In the genomic region with DNA sequence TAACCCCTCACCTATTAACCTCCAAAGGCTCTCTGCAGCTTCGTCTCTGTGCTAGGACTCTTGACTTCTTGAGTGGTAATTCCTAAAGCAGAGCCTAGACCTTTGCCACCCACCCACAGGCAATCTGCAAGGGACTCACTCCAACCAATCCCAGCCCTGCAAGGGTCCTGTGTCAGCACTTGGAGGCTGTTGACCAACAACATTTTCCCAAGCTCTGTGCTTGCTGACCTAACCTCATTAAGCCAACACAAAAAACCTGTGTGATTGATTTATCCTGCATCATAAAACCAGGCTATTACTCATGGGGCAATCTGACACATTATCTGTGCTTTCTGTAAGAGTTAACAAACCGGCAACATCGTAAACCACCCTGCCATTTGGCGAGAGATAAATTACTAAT, we compare ENCODE assay signal across 29 mouse cellular contexts.
A peak's percentile ranks its signal among the peaks of the same experiment; 100 is the strongest.
DNase-seq lines count a peak whose midpoint lies in the region; ATAC-seq lines count a peak whose summit lies in the region.
"Had no signal": no experiment of that assay in that cellular context is flagged by ENCODE, and none has a peak within 500 bp of the region (broad histone marks: within the 10 kb centered on the region; RNA-seq: fewer than 3 reads in every experiment).

No protein-coding gene starts in this region.

- peak; percentile 62; the same call in 1 of the 2 replicates for ATAC-seq in kidney, embryonic 14.5 days (ENCODE audit: low FRiP score, low TSS enrichment)
- 0 out of 2 replicates have a peak, but pooled peaks have one; percentile 9 for ATAC-seq in liver, embryonic 16.5 days (ENCODE audit: low read depth)
- peak; percentile 71 for ATAC-seq in intestine, embryonic 16.5 days
- ATAC-seq: activated CD4-positive, CD25-positive, alpha-beta regulatory T cell, adult 4 months; forebrain, embryonic 13.5 days; forebrain, embryonic 16.5 days had no signal

- no peak overlapping the region for H3K4me3 ChIP-seq in kidney, embryonic 14.5 days (ENCODE audit: low read length)
- no peak overlapping the region for H3K4me3 ChIP-seq in liver, embryonic 16.5 days (ENCODE audit: low read depth, low read length)
- no peak overlapping the region for H3K4me3 ChIP-seq in intestine, embryonic 16.5 days (ENCODE audit: low read length)
- H3K4me3 ChIP-seq: embryonic facial prominence, embryonic 10.5 days; embryonic facial prominence, embryonic 13.5 days; erythroblast, embryonic 14.5 days; forebrain, embryonic 10.5 days; forebrain, embryonic 13.5 days; heart, adult 2 months; heart, embryonic 10.5 days; heart, embryonic 13.5 days; hindbrain, embryonic 12.5 days; hindbrain, embryonic 15.5 days had no signal

- H3K9ac ChIP-seq in kidney, embryonic 14.5 days (ENCODE audit: low read depth, low read length): no peak overlapping the region
- no peak overlapping the region for H3K9ac ChIP-seq in liver, embryonic 16.5 days (ENCODE audit: low read depth, low read length)
- no peak overlapping the region for H3K9ac ChIP-seq in intestine, embryonic 16.5 days (ENCODE audit: low read depth, low read length)
- H3K9ac ChIP-seq: embryonic facial prominence, embryonic 13.5 days; forebrain, embryonic 13.5 days; heart, embryonic 13.5 days; hindbrain, embryonic 12.5 days; hindbrain, embryonic 15.5 days had no signal

- no peak overlapping the region for H3K4me2 ChIP-seq in kidney, embryonic 14.5 days (replicated peaks; ENCODE audit: low read depth, low read length)
- H3K4me2 ChIP-seq in liver, embryonic 16.5 days (ENCODE audit: low read depth, low read length): no peak overlapping the region
- H3K4me2 ChIP-seq in intestine, embryonic 16.5 days (ENCODE audit: low read depth, low read length): no peak overlapping the region
- H3K4me2 ChIP-seq: embryonic facial prominence, embryonic 13.5 days; forebrain, embryonic 13.5 days; heart, embryonic 13.5 days; hindbrain, embryonic 12.5 days; hindbrain, embryonic 15.5 days had no signal

- H3K36me3 ChIP-seq in kidney, embryonic 14.5 days (ENCODE audit: control insufficient read depth, insufficient read depth, low read length): no peaks in the 10 kb centered on the region
- no peaks in the 10 kb centered on the region for H3K36me3 ChIP-seq in liver, embryonic 16.5 days (ENCODE audit: control insufficient read depth, insufficient read depth)
- no peaks in the 10 kb centered on the region for H3K36me3 ChIP-seq in intestine, embryonic 16.5 days (ENCODE audit: control insufficient read depth, insufficient read depth, low read length)
- H3K36me3 ChIP-seq: embryonic facial prominence, embryonic 10.5 days; embryonic facial prominence, embryonic 13.5 days; heart, embryonic 10.5 days; heart, embryonic 13.5 days; hindbrain, embryonic 12.5 days; hindbrain, embryonic 15.5 days had no signal

- H3K27me3 ChIP-seq in kidney, embryonic 14.5 days (ENCODE audit: control insufficient read depth, insufficient read depth, low read length): no peaks in the 10 kb centered on the region
- H3K27me3 ChIP-seq in liver, embryonic 16.5 days (ENCODE audit: control insufficient read depth, insufficient read depth, low read depth, low read length): no peaks in the 10 kb centered on the region
- H3K27me3 ChIP-seq in intestine, embryonic 16.5 days (replicated peaks; ENCODE audit: control insufficient read depth, insufficient read depth, low read length): no peaks in the 10 kb centered on the region
- H3K27me3 ChIP-seq: embryonic facial prominence, embryonic 13.5 days; forebrain, embryonic 13.5 days; heart, embryonic 13.5 days; hindbrain, embryonic 12.5 days; hindbrain, embryonic 15.5 days had no signal

- H3K9me3 ChIP-seq in kidney, embryonic 14.5 days (ENCODE audit: control insufficient read depth, low read length): peaks cover 6% of the 10 kb centered on the region
- H3K9me3 ChIP-seq in liver, embryonic 16.5 days (replicated peaks; ENCODE audit: control insufficient read depth, low read length): no peaks in the 10 kb centered on the region
- H3K9me3 ChIP-seq in intestine, embryonic 16.5 days (ENCODE audit: control insufficient read depth, low read length): no peaks in the 10 kb centered on the region
- H3K9me3 ChIP-seq: embryonic facial prominence, embryonic 13.5 days; hindbrain, embryonic 15.5 days had no signal

- no peak for DNase-seq in kidney, postnatal 25 days
- DNase-seq in liver: no peak
- DNase-seq in fat pad, adult 2 months (ENCODE audit: extremely low read depth, low read depth, low spot score): peak; percentile 99
- DNase-seq in heart, adult 18-20 months: no peak
- DNase-seq: adrenal gland, adult 8-10 months; adrenal gland, postnatal 25 days; cerebellum, adult 11-12 months; cerebellum, adult 8-10 months; cerebellum, postnatal 10 days; cerebellum, postnatal 36 days; embryo, embryonic 11 days; gastrocnemius, postnatal 10 days; gastrocnemius, postnatal 36 days; heart, adult 2 months; heart, postnatal 14 days had no signal

- 45% methylated on average over 4 of the region's 4 CpGs for WGBS in kidney, embryonic 14.5 days
- 67% methylated on average over 4 of the region's 4 CpGs for WGBS in liver, embryonic 16.5 days (ENCODE audit: insufficient replicate concordance)
- 44% methylated on average over 4 of the region's 4 CpGs for WGBS in intestine, embryonic 16.5 days

- no peaks in the 10 kb centered on the region for H3K4me1 ChIP-seq in kidney, embryonic 14.5 days (ENCODE audit: control insufficient read depth, insufficient read depth, low read length)
- H3K4me1 ChIP-seq in liver, embryonic 16.5 days (ENCODE audit: control insufficient read depth, low read depth, low read length): no peaks in the 10 kb centered on the region
- H3K4me1 ChIP-seq in intestine, embryonic 16.5 days (ENCODE audit: control insufficient read depth, insufficient read depth, low read length): 0 out of 2 replicates have a peak, but pooled peaks cover 4% of the 10 kb centered on the region
- H3K4me1 ChIP-seq: embryonic facial prominence, embryonic 13.5 days; forebrain, embryonic 13.5 days; hindbrain, embryonic 12.5 days; hindbrain, embryonic 15.5 days had no signal

- no peak overlapping the region for H3K27ac ChIP-seq in kidney, embryonic 14.5 days (ENCODE audit: low read depth, low read length)
- no peak overlapping the region for H3K27ac ChIP-seq in liver, embryonic 16.5 days (ENCODE audit: low read length)
- H3K27ac ChIP-seq in intestine, embryonic 16.5 days (ENCODE audit: low read length): no peak overlapping the region
- H3K27ac ChIP-seq: embryonic facial prominence, embryonic 10.5 days; embryonic facial prominence, embryonic 13.5 days; forebrain, embryonic 10.5 days; forebrain, embryonic 13.5 days; heart, adult 2 months; heart, embryonic 10.5 days; heart, embryonic 13.5 days; hindbrain, embryonic 12.5 days; hindbrain, embryonic 15.5 days had no signal

Comparison
In these comparisons a context has a peak if more than half of its experiments do, and no peak if none do; other contexts are left out.
1. ATAC-seq: peak in every context shown above with its lines; median percentile 71 in intestine, embryonic 16.5 days; 62 in kidney, embryonic 14.5 days; 9 in liver, embryonic 16.5 days.